Mouse (Mus musculus) mesoderm, embryonic 11.5 days (tissue): ENCODE data around the gene Ddx42.
"Not testable (repeated sequence)": the region's sequence is repeated elsewhere in the genome, so short reads cannot be mapped to it uniquely, and the experiment has no call there.

Experiments used
- DNase-seq: peaks from one replicate; pipeline ENCODE4 v3.0.0-alpha.2; 2012; ENCODE audit warnings: low read depth, low spot score

Gene Ddx42

DNA sequence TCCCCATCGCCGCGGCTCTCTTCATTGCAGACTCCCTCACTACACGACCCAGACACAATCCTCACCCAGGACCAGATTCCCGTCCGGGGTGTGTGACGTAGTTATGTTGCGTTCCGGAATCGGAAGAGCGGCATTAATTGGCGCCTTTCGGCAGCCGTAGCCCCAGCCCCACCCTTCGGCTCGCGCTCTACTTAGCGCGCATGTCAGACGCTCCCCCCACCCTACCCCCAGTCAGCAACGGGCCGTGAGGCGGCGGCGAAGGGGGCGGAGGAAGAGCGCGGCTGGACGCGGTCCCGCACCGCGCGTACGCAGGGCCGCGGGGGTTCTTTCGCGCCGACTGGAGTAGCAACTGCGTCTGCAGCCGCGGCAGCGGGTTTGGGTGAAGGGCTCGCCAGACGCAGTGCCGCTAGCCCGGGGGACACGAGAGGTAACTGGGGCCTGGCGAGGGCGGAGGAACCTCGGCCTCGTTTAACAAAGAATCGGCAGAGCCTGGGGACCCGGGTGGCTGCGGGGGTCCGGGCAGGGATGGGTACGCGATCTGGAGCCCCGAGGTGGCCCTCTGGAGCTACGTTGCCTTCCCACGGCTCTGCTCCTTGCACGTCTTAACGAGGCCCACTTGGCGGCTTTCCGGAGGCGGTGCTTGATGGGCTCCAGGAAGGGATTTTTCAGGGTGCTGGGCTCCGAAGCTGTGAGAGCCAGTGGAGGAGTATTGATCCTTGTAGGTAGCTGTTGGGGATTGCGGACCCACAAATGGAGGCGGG, at the start of gene Ddx42:
Gene Ddx42 (plus strand): TSS at position 197 of the 761 bp plus-strand sequence.
- DNase-seq = peak; percentile 97

- no peak for DNase-seq
These were observed 49.3 kb upstream of the Ddx42 start for GRCm38 (mm10) chr11:106167435-106167834.

DNA sequence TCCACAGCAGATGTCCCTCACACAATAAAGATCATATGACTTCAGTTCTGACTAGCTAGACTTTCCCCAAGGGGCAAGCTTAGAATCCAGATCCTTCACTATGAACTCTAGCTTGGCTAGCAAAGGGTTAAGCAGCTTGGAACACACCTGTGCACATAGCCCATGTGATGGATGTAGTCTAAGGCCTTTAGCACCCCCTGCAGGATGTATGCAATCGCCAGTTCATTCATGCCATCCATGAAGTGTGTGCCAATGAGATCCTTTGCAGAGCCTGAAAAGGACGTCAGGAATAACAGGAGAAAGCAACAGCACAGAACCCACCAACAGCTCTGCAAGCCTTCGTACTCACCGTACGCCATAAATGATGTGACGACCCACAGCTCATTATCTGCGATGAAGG, 45.9 kb upstream of the Ddx42 start:
- no peak for DNase-seq

DNA sequence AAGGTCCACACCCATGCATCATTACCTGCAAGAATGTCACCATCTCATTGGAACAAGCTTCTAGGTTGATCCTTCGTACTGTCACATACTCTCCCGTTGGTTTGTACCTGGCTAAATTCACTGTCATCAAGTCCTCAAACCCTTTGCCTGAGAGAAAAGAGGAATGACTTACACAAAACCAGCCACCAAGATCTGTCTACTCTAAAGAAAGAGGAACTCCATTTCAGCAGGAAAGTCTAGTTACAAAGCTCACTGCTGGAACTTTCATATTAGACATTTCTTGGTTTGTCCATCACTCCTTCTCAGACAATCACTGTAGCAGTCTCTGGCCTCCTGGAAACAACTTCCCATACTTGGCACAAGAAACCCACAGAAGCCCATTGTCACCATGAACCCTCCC, 43.5 kb upstream of the Ddx42 start:
- DNase-seq = no peak

DNA sequence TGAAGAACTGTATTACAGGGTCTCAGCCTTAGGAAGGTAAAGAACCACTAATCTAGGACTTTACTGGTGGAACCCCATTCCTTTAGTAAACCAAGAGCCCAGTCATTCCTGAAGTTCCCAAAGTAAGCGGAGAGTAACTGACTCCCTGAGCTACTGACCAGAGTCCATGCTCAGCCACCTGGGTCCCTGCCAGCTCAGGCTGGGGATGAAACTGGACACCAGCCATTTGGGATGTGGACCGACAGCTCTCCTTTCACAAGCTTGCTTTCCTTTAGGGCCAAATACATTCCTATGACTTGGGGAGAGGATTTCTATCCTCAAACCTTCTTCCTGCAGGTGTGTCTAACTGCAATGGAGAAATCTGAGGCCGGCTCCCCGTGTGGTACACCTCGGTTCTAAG, 42.4 kb upstream of the Ddx42 start:
- DNase-seq = no peak

DNA sequence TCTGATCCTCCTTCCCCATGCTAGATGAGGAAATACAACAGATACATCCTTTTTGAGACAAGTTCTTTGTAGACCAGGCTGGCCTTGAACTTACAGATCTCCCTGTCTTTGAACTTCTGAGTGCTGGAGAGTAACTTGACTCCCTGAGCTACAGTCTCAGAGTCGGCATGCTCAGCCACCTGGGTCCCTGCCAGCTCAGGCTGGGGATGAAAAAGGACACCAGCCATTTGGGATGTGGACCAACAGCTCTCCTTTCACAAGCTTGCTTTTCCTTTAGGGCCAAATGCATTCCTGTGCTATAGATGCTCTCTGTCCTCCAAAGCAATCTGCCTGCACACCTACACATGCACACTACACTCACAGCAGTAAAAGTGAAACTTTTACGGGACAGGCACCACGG, 41.6 kb upstream of the Ddx42 start:
- DNase-seq = no peak

DNA sequence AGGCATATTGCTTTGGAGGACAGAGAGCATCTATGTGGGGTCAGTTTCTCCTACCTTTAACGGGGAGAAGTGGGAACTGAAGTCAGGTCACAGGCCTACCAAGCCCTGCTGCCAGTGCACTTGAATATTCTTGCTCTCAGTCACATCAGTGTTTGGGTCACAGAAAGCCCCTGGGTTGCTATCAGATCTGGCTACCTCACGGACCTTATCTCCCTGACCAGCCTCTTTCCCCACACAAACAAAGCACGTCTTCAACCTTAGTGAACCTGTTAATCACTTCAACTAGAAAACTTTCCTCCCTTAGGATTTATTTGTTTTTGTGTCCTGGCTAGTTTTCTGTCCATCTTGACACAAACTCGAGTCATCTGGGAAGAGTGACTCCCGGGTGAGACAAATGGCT, 40.4 kb upstream of the Ddx42 start:
- DNase-seq = no peak

DNA sequence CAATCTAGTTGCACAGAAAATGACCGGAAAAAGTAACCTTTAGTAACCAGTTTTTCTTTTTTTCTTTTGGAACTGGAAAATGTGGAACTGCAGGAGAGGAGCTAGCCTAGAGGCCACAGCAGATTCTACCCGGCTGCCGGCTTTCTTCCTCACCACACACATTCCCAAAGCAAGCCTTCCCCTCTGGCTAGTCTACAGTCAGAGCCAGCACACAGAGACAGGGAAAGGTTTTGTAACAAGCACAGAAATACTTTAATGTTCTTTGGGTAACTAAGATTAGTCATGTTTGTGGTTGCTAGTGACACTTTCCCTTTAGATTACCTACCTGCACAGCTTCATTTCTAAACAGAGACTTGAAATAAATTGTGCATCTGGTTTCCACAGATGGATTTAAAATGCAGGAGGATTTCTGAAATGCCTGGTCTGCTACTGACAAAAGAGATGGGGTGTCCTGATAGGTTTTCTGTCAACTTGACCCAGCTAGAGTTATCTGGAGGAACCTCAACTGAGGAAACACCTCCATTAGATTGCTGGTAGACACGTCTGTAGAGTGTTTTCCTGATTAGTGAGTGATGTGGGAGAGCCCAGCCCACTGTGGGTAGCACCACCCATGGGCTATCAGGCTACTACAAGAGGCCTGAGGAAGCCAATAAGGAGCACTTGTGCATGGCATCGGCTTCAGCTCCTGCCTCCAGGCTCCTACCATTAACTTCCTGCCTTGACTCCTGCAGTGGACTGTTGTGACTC, 38.5 kb upstream of the Ddx42 start:
- DNase-seq = no peak

- no peak for DNase-seq
These were observed 36.8 kb upstream of the Ddx42 start for GRCm38 (mm10) chr11:106179711-106180448.

DNA sequence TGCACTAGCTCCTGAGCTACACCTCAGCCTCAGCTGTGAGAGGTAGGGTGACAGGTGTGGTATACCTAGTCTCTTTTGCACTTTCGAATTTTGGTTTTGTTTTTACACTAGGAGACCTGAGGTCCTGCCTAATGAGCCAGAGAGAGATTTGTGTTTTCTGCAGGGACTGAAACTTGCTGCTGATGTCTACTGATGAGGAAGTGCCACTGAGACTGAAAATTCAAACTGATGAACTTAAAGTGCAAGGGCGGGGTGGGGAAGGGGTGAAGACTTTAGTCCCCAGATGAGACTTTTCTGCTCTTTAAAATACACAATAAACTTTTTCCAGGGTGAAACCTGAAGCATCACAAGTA, 36.3 kb upstream of the Ddx42 start:
- DNase-seq = no peak

GRCm38 (mm10) chr11:106187326-106187725, 29.4 kb upstream of the Ddx42 start:
- no peak for DNase-seq

- no peak for DNase-seq
These were observed 25.0 kb upstream of the Ddx42 start for GRCm38 (mm10) chr11:106191716-106192115.

GRCm38 (mm10) chr11:106192241-106192640, 24.5 kb upstream of the Ddx42 start:
- no peak for DNase-seq

DNA sequence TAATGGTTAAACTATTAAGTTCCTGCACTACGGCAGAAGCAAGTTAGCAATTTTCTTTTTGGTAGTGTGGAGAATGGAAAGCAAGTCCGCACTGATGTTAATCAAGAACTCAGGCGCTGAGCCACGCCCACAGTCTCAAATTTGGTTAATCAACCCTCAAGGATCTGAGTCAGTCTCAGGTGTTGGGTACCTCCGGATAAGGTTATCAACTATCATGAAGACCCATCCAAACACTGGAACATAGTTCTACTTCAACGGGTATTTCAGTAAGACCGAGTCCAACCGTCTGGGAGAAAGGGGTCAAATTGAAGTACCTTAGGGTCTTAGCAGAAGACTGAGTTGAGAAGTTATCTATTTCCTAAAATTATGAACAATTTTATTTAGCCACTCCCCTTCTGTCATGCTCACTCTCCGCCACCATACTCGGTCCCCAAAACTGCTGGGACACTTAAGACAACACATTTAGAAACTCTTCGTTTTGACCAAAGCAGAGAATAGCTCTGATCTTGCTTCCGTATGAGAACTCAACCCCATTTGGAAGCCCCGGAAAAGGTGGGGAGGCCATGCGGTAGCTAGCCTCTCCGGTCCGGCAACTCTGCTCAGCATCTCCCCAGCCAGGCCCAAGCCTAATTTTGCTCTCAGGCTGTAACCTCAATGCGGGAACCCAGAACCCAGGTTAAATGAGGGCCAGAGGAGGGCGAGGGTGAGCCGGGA, 23.9 kb upstream of the Ddx42 start:
- no peak for DNase-seq

DNA sequence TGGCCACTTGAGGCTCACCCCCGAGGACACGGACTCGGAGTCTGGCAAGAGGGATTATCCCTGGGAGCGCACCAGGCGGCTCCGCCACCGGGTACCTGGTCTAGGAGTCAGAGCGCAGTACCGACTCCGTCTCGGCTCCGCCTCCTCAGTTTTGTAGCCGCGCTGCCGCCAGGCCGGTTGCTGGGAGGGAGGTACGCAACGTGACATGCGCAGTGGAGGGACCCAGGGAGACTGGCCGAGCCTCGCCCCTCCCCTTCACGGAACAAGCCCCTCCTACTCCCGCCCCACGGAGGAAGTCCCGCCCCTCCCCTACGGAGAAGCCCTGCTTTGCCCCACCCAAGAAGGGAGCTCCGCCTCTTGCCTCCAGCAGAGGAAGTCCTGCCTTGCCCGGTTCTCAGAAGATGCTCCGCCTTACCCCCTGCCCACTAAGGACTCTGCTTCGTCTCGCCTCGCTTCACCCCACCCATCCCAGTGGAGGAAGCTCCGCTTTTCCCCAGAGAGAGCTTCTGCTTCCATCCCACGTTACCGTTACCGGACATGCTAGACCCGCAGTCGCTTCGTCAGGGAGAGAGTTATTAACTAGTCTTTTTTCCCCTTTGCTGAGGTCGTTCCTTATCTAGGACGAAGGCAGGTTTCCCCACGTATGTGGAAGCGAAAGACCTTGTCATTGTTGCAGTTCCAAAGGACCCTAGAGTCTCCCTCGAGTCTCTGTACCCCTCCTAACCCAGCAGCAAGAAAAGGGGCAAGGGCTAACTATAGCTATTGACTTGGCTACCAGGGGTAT, 23.2 kb upstream of the Ddx42 start:
- DNase-seq = peak; percentile 99

GRCm38 (mm10) chr11:106194155-106194541, 22.6 kb upstream of the Ddx42 start:
- no peak for DNase-seq

GRCm38 (mm10) chr11:106194891-106195290, 21.8 kb upstream of the Ddx42 start:
- DNase-seq = no peak

- no peak for DNase-seq
These were observed 21.4 kb upstream of the Ddx42 start for GRCm38 (mm10) chr11:106195341-106195740.

GRCm38 (mm10) chr11:106198277-106198676, 18.4 kb upstream of the Ddx42 start:
- no peak for DNase-seq

DNA sequence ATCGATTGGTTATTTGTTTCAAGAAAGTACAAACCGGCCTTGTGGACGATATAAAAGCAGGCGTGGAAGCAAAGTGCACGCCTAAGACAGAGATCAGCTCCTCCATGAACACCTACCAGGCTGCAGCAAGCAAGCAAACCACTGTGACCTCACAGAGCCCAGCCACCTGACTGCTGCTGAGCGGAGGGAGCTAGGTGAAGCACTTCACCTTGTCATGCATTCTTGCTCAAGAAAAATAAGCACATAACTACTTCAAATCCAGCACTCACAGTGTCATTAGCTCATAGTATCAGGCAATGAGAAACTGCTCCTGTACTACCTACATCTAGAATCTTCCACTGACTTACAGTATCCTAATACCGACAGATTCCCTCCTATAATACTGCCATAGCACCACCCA, 16.7 kb upstream of the Ddx42 start:
- not testable (repeated sequence) for DNase-seq

DNA sequence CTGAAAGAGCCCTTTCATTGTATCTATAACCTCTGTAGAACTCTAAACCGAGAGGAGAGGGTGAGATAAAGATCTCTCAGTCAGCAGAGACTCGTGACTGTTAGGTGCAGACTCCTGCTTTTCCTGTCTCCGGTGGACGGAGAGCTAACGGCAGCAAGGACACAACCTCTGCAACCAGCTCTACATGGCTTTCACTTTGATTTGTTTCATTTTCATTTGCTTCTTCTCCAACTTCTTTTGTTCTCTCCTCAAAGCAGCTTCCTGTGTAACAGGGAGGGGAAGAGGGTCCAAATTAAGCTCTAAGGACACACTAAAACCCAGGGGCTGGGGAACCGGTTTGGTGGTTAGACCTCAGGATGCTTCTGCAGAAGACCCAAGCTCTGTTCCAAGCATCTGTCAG, 16.0 kb upstream of the Ddx42 start:
- no peak for DNase-seq
